Mouse (Mus musculus): ENCODE data around the gene Gm3233.

DNA sequence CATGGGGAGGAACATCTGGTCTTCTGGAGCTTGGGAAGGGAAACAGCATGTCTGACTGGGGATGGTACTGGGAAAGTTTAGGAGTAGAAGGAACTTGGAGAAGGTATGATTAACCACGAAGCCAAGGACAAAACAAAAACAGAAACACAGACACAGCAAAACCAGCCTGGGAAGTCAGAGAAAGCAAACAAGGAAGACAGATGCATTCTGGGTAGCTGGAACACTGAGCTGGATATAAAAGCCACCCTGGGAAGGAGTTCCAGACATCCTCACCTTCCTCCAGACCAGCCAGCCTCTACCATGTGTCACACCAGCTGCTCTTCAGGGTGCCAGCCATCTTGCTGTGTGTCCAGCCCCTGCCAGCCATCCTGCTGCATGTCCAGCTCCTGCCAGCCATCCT lies 44.0 kb downstream of the Gm3233 start, which contains the start of gene Gm10142:
- TF ChIP-seq POLR2A (IDR thresholded peaks at IDR 0.05; ENCODE audit: borderline replicate concordance, control insufficient read depth, low read depth, low read length), result no peak
- no peak for TF ChIP-seq CTCF (IDR thresholded peaks at IDR 0.05; ENCODE audit: control insufficient read depth, insufficient read depth, low read length)

Measured in bone marrow, adult 2 months (tissue).